ENCODE assay signal across 22 mouse cellular contexts in genomic region chr7:100572061-100572460, GRCm38 (mm10). TPM values are rescaled to one million over a fixed set of nuclear protein-coding genes. Genes with fewer than 3 reads are reported as not detected.
A peak's percentile ranks its signal among the peaks of the same experiment; 100 is the strongest.
DNase-seq lines count a peak whose midpoint lies in the region; ATAC-seq and TF ChIP-seq lines count a peak whose summit lies in the region.
"Had no signal": no experiment of that assay in that cellular context is flagged by ENCODE, and none has a peak within 500 bp of the region (broad histone marks: within the 10 kb centered on the region; RNA-seq: fewer than 3 reads in every experiment).

No protein-coding gene starts in this region.

- peak; percentile 55 for DNase-seq in cerebellum, adult 11 months
- DNase-seq in cerebellum, postnatal 4 days (ENCODE audit: low spot score in 2 of 2), result no peak
- peak; percentile 68 for DNase-seq in brain, adult 2 months (ENCODE audit: low read depth, low spot score)
- peak; percentile 16 to 24 for DNase-seq in cerebellum, postnatal 10 days
- DNase-seq in liver, embryonic 14.5 days (ENCODE audit: low read depth in 3 of 3, low spot score in 3 of 3), result no peak
- DNase-seq in forebrain, embryonic 10.5 days (ENCODE audit: extremely low spot score, low spot score), result no peak
- DNase-seq: adrenal gland, adult 8-10 months; kidney, adult 2 months; lung, postnatal 10 days; thymus, adult 18-20 months; thymus, postnatal 4 days had no signal

- 77% methylated on average over 4 of the region's 4 CpGs for WGBS in liver, embryonic 14.5 days (ENCODE audit: insufficient replicate concordance)
- 83% methylated on average over 4 of the region's 4 CpGs for WGBS in midbrain, embryonic 16.5 days
- 88% methylated on average over 4 of the region's 4 CpGs for WGBS in forebrain, embryonic 10.5 days

- H3K4me1 ChIP-seq in liver, embryonic 14.5 days (replicated peaks; ENCODE audit: control insufficient read depth in 2 of 2, insufficient read depth in 2 of 2, low read length in 1 of 2), result peaks cover 26 to 32% of the 10 kb centered on the region in 2 experiments
- no peaks in the 10 kb centered on the region for H3K4me1 ChIP-seq in midbrain, embryonic 16.5 days (ENCODE audit: control insufficient read depth, insufficient read depth, low read length)
- no peaks in the 10 kb centered on the region for H3K4me1 ChIP-seq in forebrain, embryonic 10.5 days
- H3K4me1 ChIP-seq: embryonic facial prominence, embryonic 10.5 days; forebrain, embryonic 12.5 days; heart, embryonic 10.5 days; hindbrain, embryonic 15.5 days; limb, embryonic 10.5 days; midbrain, embryonic 12.5 days had no signal

- H3K27ac ChIP-seq in liver, embryonic 14.5 days, result peak overlapping the region; percentile 78
- H3K27ac ChIP-seq in midbrain, embryonic 16.5 days (ENCODE audit: low read length), result no peak overlapping the region
- no peak overlapping the region for H3K27ac ChIP-seq in forebrain, embryonic 10.5 days
- H3K27ac ChIP-seq: embryonic facial prominence, embryonic 10.5 days; forebrain, embryonic 12.5 days; heart, embryonic 10.5 days; hindbrain, embryonic 15.5 days; kidney, postnatal 0 days; limb, embryonic 10.5 days; midbrain, embryonic 12.5 days had no signal

- H3K36me3 ChIP-seq in liver, embryonic 14.5 days (replicated peaks; ENCODE audit: control insufficient read depth, insufficient read depth, low read depth), result no peaks in the 10 kb centered on the region; the same call in 1 of the 2 replicates
- peaks cover 2% of the 10 kb centered on the region; the same call in 1 of the 2 replicates for H3K36me3 ChIP-seq in midbrain, embryonic 16.5 days (ENCODE audit: control insufficient read depth, insufficient read depth, low read length)
- peaks cover 5% of the 10 kb centered on the region for H3K36me3 ChIP-seq in forebrain, embryonic 10.5 days (replicated peaks)
- H3K36me3 ChIP-seq: forebrain, embryonic 12.5 days; midbrain, embryonic 12.5 days had no signal

- TF ChIP-seq CTCF in liver, embryonic 14.5 days (IDR thresholded peaks at IDR 0.05; ENCODE audit: low read depth), result no peak

- ATAC-seq in liver, embryonic 14.5 days (ENCODE audit: insufficient read depth), result no peak
- no peak for ATAC-seq in erythroid progenitor cell, adult 5-6 weeks (replicated peaks; ENCODE audit: low FRiP score, poor library complexity, severe bottlenecking)
- no peak for ATAC-seq in midbrain, embryonic 16.5 days
- ATAC-seq: activated CD4-positive, CD25-positive, alpha-beta regulatory T cell, adult 4 months had no signal

- H3K9ac ChIP-seq in liver, embryonic 14.5 days (replicated peaks), result peak overlapping the region; percentile 19; the same call in 1 of the 2 replicates
- no peak overlapping the region for H3K9ac ChIP-seq in midbrain, embryonic 16.5 days (ENCODE audit: low read depth, low read length)
- H3K9ac ChIP-seq: forebrain, embryonic 12.5 days; hindbrain, embryonic 15.5 days; midbrain, embryonic 12.5 days had no signal

- no peaks in the 10 kb centered on the region for H3K27me3 ChIP-seq in liver, embryonic 14.5 days (ENCODE audit: control insufficient read depth, insufficient read depth, low read length)
- no peaks in the 10 kb centered on the region for H3K27me3 ChIP-seq in midbrain, embryonic 16.5 days (ENCODE audit: control insufficient read depth, insufficient read depth, low read depth, low read length)
- no peaks in the 10 kb centered on the region for H3K27me3 ChIP-seq in forebrain, embryonic 10.5 days (ENCODE audit: poor library complexity, severe bottlenecking)
- H3K27me3 ChIP-seq: forebrain, embryonic 12.5 days; hindbrain, embryonic 15.5 days; midbrain, embryonic 12.5 days had no signal

- TF ChIP-seq EP300 in liver, embryonic 14.5 days (IDR thresholded peaks at IDR 0.05; ENCODE audit: low read depth), result no peak

- H3K9me3 ChIP-seq in liver, embryonic 14.5 days (ENCODE audit: control insufficient read depth, low read length), result no peaks in the 10 kb centered on the region
- 0 out of 2 replicates have a peak, but pooled peaks cover 2% of the 10 kb centered on the region for H3K9me3 ChIP-seq in midbrain, embryonic 16.5 days (replicated peaks; ENCODE audit: control insufficient read depth, low read length, poor library complexity, severe bottlenecking)
- H3K9me3 ChIP-seq in forebrain, embryonic 10.5 days, result no peaks in the 10 kb centered on the region
- H3K9me3 ChIP-seq: embryonic facial prominence, embryonic 10.5 days; forebrain, embryonic 12.5 days; heart, embryonic 10.5 days; hindbrain, embryonic 15.5 days; limb, embryonic 10.5 days; midbrain, embryonic 12.5 days had no signal

- H3K4me2 ChIP-seq in liver, embryonic 14.5 days (ENCODE audit: low read depth), result no peak overlapping the region
- no peak overlapping the region for H3K4me2 ChIP-seq in midbrain, embryonic 16.5 days (ENCODE audit: low read length)
- H3K4me2 ChIP-seq: forebrain, embryonic 12.5 days; hindbrain, embryonic 15.5 days; midbrain, embryonic 12.5 days had no signal

- H3K4me3 ChIP-seq in liver, embryonic 14.5 days (ENCODE audit: insufficient read depth in 1 of 2, low read depth in 2 of 2, low read length in 2 of 2), result no peak overlapping the region
- no peak overlapping the region for H3K4me3 ChIP-seq in midbrain, embryonic 16.5 days (ENCODE audit: low read depth, low read length)
- no peak overlapping the region for H3K4me3 ChIP-seq in forebrain, embryonic 10.5 days
- H3K4me3 ChIP-seq: embryonic facial prominence, embryonic 10.5 days; forebrain, embryonic 12.5 days; heart, embryonic 10.5 days; hindbrain, embryonic 15.5 days; limb, embryonic 10.5 days; midbrain, embryonic 12.5 days had no signal

RNA-seq across cellular contexts. Expression of gene Rab6a, which starts 35.1 kb away (rescaled TPM):
- polyA plus RNA-seq in liver, embryonic 14.5 days (2012; rRNA removed), result 17.0 and 24.3 TPM in 2 replicates
- 39.8 and 43.9 TPM in 2 replicates for polyA plus RNA-seq in liver, embryonic 14.5 days (2014; fragmentation: Nextera tagmentation; extraction: Ambion mirVana)
- total RNA-seq in erythroid progenitor cell, adult 5-6 weeks (2015; ENCODE audit: low replicate concordance), result 93.0 and 120 TPM in 2 replicates
- 115 and 117 TPM in 2 replicates for total RNA-seq in erythroid progenitor cell, adult 5-6 weeks (2017; ENCODE audit: low replicate concordance)
- polyA plus RNA-seq in midbrain, embryonic 16.5 days (2015; fragmentation: Nextera tagmentation; extraction: Ambion mirVana), result 286 and 294 TPM in 2 replicates
- 83.8 and 83.9 TPM in 2 replicates for polyA plus RNA-seq in forebrain, embryonic 10.5 days (2016; fragmentation: Nextera tagmentation; extraction: Ambion mirVana)

RNA-seq across cellular contexts. Expression of gene Coa4, which starts 35.2 kb away (rescaled TPM):
- polyA plus RNA-seq in liver, embryonic 14.5 days (2012; rRNA removed), result 6.0 and 9.4 TPM in 2 replicates
- polyA plus RNA-seq in liver, embryonic 14.5 days (2014; fragmentation: Nextera tagmentation; extraction: Ambion mirVana), result 13.9 and 14.7 TPM in 2 replicates
- total RNA-seq in erythroid progenitor cell, adult 5-6 weeks (2015; ENCODE audit: low replicate concordance), result 4.2 and 20.9 TPM in 2 replicates
- total RNA-seq in erythroid progenitor cell, adult 5-6 weeks (2017; ENCODE audit: low replicate concordance), result 3.9 and 6.8 TPM in 2 replicates
- polyA plus RNA-seq in midbrain, embryonic 16.5 days (2015; fragmentation: Nextera tagmentation; extraction: Ambion mirVana), result 15.7 and 17.2 TPM in 2 replicates
- polyA plus RNA-seq in forebrain, embryonic 10.5 days (2016; fragmentation: Nextera tagmentation; extraction: Ambion mirVana), result 20.4 and 20.6 TPM in 2 replicates

RNA-seq across cellular contexts. Expression of gene Mrpl48, which starts 36.0 kb away (rescaled TPM):
- 15.1 and 21.5 TPM in 2 replicates for polyA plus RNA-seq in liver, embryonic 14.5 days (2012; rRNA removed)
- polyA plus RNA-seq in liver, embryonic 14.5 days (2014; fragmentation: Nextera tagmentation; extraction: Ambion mirVana), result 47.2 and 50.8 TPM in 2 replicates
- total RNA-seq in erythroid progenitor cell, adult 5-6 weeks (2015; ENCODE audit: low replicate concordance), result 18.9 and 23.8 TPM in 2 replicates
- 8.5 and 19.1 TPM in 2 replicates for total RNA-seq in erythroid progenitor cell, adult 5-6 weeks (2017; ENCODE audit: low replicate concordance)
- polyA plus RNA-seq in midbrain, embryonic 16.5 days (2015; fragmentation: Nextera tagmentation; extraction: Ambion mirVana), result 89.4 and 94.0 TPM in 2 replicates
- polyA plus RNA-seq in forebrain, embryonic 10.5 days (2016; fragmentation: Nextera tagmentation; extraction: Ambion mirVana), result 55.8 and 56.6 TPM in 2 replicates

RNA-seq across cellular contexts. Expression of gene Dnajb13, which starts 57.3 kb away (rescaled TPM):
- polyA plus RNA-seq in liver, embryonic 14.5 days (2012; rRNA removed), result 0.58 and 0.64 TPM in 2 replicates
- polyA plus RNA-seq in liver, embryonic 14.5 days (2014; fragmentation: Nextera tagmentation; extraction: Ambion mirVana), result 2.0 and 2.3 TPM in 2 replicates
- total RNA-seq in erythroid progenitor cell, adult 5-6 weeks (2015; ENCODE audit: low replicate concordance), result 2.9 TPM in 1 of 2 replicates, not detected in the other
- 1.1 and 5.6 TPM in 2 replicates for total RNA-seq in erythroid progenitor cell, adult 5-6 weeks (2017; ENCODE audit: low replicate concordance)
- 3.9 and 4.4 TPM in 2 replicates for polyA plus RNA-seq in midbrain, embryonic 16.5 days (2015; fragmentation: Nextera tagmentation; extraction: Ambion mirVana)
- 0.26 and 0.30 TPM in 2 replicates for polyA plus RNA-seq in forebrain, embryonic 10.5 days (2016; fragmentation: Nextera tagmentation; extraction: Ambion mirVana)
- total RNA-seq: gastrocnemius, adult 18-20 months had no signal

Comparison
In these comparisons a context has a peak if more than half of its experiments do, and no peak if none do; other contexts are left out.
1. DNase-seq: peak in cerebellum, adult 11 months (single experiment), brain, adult 2 months (single experiment) and cerebellum, postnatal 10 days (2 of 2); none in cerebellum, postnatal 4 days (0 of 2), liver, embryonic 14.5 days (0 of 3) and forebrain, embryonic 10.5 days (single experiment).